Mouse (Mus musculus) adrenal gland, postnatal 36 days (tissue): ENCODE data around the gene Hyal5. TPM values are rescaled to one million over a fixed set of nuclear protein-coding genes. Genes with fewer than 3 reads are reported as not detected.

ENCODE experiments used
- DNase-seq, 2 experiments: peaks; one replicate each; pipeline ENCODE4 v3.0.0; 2021; ENCODE audit warnings: mixed read lengths in 1 of 2
- long read RNA-seq, 2 experiments: library from polyadenylated mRNA; stranded (forward); transcript quantifications; one replicate each; pipeline ENCODE4 v2.0.0; 2021; ENCODE audit warnings: borderline sequencing depth in 2 of 2
- total RNA-seq, 2 experiments: library from RNA; stranded (reverse); gene quantifications; 2 replicates each; pipeline ENCODE4 v1.2.3; 2021

Hyal5 gene
- total RNA-seq = not detected
- long read RNA-seq, experiment 1 = 0 reads
- long read RNA-seq, experiment 2 = 0 reads

GRCm38 (mm10) chr6:24857697-24858096, at the start of gene Hyal5:
Gene Hyal5, plus strand, starts transcription at chr6:24857997.
- DNase-seq = no peak

DNA sequence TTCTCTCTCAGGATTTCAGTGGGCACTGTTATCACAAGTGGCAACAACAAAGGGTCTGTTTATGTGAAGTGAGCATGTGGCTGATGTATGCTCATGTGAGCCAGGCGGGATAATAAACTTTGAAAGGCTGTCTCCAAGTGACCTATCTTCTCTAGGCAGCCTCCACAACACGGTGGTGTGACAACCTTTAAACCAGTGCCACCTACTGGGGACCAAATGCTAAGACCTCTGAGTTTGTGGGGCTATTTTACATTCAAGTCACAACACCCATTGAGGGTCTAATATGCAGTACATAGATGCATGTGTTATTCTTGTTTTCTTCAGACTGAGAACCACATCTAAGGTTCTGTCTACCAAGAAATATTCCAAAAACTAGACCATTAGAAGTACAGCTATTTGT, 35.7 kb upstream of the Hyal5 start:
- DNase-seq = no peak

DNA sequence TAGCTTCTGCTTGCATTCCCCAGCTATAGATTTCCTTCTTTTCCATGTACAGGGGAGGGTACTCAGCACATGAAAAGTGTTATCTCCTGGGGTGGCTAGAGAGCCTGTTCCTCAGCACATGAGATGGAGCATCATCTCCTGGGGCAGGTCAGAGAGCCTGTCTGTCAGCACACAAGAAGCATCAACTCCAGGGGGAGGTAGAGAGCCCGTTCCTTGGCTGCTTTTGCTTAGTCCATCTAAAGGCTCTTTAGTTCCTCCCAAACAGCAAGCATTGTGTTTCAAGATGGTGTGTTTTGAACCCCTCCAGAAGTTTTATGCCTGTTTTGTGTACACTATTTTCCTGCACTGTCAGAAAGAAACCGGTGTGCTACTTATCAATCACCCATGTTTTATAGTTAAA, 2.5 kb downstream of the Hyal5 start:
- peak in 1 of 2 experiments; percentile 0 for DNase-seq

- no peak for DNase-seq
Measured at GRCm38 (mm10) chr6:24863649-24864048, 5.9 kb downstream of the Hyal5 start.

- peak; percentile 42 to 57 for DNase-seq
Measured at GRCm38 (mm10) chr6:24894146-24894873, 36.5 kb downstream of the Hyal5 start.

DNA sequence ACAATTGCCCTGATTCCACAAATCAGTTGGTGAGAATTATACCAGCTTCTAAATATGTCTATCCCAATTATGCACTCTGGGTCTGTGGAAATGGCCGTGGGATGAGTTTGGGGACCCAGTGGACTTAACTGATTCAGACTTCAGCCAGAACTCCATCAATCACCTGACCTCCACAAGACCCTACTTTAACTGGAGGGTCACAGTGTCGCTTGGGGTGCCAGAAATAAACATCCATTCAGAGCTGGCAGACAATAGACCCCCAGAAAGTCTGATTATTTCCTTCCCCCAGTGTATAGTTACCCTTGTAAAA, 37.0 kb downstream of the Hyal5 start:
- no peak for DNase-seq

DNA sequence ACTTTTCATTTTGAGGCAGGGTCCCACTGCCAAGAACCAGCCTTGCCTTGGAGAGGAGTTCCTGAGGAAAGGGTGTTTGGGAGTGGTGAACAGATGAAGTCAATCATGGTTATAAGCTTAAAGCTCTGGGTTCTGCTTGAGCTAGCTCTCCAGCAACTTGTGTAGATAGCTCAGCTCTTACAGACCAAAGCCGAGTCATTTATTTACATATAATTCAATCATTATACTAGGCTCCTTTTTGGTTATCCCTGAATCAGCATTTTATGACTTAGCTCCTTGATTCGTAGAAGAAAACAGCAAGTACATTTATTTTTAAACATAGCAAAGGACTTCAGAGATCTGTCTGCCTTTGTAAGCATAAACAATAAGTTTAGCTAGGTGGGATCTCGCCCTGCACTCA, 47.3 kb downstream of the Hyal5 start:
- no peak for DNase-seq

- DNase-seq = no peak
Measured at GRCm38 (mm10) chr6:24907824-24908223, 50.0 kb downstream of the Hyal5 start.

DNA sequence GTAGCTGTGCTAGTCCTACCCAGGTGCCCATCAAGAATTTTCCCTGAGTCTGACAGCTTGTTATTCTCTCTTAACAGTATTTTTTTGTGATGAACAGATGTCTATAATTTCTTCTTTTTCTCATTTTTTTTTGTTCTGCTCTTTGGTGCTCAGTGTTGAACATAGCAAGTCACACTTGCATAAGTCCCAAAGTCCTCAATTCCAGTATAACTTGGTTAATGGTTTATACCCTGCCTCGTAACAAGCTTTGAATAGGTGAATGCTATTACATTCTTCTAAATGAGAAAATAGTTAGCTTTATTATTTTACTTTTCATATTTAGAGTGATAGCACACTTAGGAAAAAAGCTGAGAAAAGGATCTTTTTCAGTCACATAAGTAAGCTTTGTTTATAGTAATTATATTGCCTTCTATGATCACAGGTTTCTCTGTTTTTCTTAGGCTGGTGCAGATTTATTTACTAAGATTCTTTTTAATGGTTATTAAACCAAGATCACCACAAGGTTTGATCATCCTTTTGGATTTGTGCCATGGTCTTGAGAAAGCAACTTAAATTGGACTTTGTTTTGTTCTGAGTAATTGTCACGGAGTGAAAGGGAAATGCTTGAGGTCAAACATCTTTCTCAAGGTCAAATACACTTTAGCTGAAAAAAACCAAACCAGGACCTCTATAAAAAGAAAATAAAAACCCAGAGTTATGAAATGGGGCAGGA, 52.4 kb downstream of the Hyal5 start:
- no peak for DNase-seq

GRCm38 (mm10) chr6:24910728-24911105, 52.9 kb downstream of the Hyal5 start:
- DNase-seq = no peak

GRCm38 (mm10) chr6:24913591-24913990, 55.8 kb downstream of the Hyal5 start:
- DNase-seq = no peak

DNA sequence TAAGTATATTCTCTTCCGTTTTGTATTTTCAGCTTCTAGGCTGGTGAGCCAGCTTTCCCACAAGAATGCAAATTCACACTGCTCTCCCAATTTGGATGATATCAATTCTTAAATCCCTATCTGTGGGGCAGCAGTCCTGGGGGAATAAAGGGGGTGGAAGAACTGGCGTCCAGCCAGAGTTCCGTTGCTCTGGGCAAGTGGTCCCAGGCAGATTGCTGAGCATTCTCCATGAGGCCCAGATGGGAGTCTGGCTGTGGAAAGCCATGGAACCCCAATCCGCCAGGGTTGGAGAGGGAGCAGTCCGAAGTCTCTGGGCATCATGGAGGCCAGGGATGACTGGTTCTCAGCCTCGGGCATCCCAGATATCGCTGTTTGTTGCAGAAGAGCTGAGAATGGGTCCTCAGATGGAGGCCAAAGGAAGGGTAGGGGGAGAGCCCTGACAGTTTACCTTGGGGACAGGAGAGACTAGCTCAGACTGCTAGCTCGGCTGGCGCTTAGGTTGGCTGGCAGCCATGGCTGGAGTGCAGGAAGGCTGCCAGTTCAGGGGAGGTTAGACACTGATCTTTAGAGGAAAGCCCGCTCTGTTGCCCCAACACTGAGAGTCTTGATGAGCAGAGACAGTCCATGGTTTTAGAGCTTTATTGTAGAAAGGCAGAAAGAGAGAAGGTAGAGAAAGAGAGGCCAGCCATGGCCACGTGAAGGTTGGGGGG, 67.4 kb downstream of the Hyal5 start:
- no peak for DNase-seq

Other genes with a start within 250 kb of the Hyal5 start
- gene Wasl, start 193.0 kb upstream of the Hyal5 start, total RNA-seq = 10 to 100 TPM; 57.7 to 70.4 TPM
- not detected for gene Hyal6, start 124.8 kb upstream of the Hyal5 start, total RNA-seq
- gene Hyal4, start 109.7 kb upstream of the Hyal5 start, total RNA-seq = not detected
- gene Spam1, start 66.8 kb upstream of the Hyal5 start, total RNA-seq = not detected
- under 1 TPM; 0.10 to 0.26 TPM for gene Tmem229a, start 98.3 kb downstream of the Hyal5 start, total RNA-seq